Mouse (Mus musculus) layer of hippocampus, adult 9-10 months (tissue): ENCODE data around the gene Lpar6.

ENCODE experiments used
- DNase-seq: peaks from one replicate; pipeline ENCODE4 v3.0.0; 2022; ENCODE audit warnings: low spot score

Gene Lpar6

DNA sequence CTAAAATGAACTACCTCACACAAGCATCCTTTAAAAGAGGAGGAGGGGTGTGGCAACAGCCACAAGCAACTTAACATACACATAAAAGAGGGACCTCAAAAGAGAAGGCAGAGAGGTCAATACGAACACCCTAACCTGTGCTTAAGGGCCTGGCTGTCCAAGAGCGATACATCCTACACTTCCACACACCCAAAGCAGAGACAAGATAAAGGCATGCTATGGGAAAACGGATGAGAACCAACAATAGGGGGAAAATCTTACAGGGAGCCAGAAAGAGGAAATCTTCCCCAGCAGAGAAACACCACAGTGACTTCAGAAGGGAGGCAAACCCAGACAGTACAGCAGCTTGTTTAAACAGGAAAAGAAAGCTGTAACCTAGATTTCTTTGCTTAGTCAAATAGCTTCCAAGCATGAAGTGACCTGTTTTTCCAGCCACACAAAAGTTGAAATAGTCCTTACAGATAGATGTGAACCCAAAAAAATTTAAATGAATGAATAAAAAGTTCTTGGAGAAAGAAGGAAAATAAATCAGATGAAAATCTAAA is 17.8 kb downstream of the Lpar6 start:
- DNase-seq, result no peak

DNA sequence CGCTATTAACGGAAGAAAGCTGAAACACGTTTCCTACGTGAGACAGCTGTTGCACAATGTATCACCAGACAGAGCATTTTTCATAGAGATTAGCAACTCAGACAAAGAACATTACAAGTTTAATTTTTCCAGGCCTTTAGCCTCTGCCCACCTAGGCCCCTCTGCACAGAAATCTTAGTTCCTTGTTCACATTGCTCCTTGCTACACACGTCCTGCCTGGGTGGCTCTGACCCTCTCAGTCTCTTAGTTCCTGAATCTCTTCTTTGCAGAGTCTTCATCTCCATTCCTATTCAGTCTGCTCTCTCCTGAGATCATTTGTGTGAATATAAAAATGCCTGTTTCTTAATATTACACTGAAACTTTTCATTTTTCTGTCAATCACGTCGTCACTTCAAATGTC is 19.7 kb downstream of the Lpar6 start:
- DNase-seq, result no peak

DNA sequence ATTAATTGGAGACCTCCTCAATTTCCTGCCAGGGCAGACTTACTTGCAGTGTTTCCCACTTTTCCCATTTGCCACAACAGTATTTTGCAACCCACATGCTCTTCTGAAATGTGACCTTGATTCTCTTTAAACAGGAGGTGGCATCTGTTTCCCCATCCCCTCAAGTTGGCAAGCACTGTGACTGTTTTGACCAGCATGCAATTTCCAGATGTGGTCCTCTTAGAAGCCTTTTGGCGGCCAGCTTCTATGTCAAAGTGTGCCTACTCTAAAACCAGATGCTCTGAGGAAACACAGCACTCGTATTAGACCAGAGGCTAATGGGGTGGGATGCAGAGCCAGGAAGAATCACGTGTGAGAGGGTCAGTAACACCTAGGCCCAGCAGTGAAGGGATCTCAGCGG is 20.5 kb downstream of the Lpar6 start:
- no peak for DNase-seq

DNA sequence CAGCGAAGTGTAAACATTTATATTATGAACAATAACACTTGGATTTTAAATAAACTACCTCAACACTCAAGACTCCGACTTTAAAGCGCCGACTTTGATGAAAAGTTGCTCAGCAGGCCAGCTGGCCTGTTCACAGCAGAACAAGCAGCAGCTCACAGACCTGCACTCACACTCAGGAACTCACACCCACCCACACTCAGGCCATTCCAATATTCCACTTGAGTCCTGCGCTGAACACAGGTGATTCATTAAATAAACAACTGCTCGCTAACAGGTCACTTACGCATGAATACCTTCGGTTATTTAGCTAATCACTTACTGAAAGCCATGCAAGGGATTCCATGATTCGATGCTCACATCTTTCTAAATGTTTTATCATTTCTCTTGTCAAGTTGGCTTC is 24.5 kb downstream of the Lpar6 start:
- no peak for DNase-seq

DNA sequence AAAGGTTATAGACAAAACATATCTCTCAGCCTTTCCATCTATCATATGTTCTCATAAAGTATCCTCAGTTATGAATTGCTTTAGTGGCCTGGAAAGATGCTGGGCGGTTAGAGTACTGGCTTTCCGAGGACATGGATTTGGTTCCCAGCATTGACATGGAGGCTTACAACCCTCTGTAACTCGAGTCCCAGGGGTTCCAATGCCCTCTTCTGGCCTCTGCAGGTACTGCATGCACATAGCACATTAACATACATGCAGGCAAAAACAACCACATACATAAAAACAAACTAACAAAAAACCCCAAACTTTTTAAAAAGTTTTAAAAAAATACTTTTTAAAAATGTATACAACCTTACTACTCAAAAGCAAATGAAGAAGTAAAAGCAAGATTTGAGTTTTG is 28.5 kb downstream of the Lpar6 start:
- no peak for DNase-seq

DNA sequence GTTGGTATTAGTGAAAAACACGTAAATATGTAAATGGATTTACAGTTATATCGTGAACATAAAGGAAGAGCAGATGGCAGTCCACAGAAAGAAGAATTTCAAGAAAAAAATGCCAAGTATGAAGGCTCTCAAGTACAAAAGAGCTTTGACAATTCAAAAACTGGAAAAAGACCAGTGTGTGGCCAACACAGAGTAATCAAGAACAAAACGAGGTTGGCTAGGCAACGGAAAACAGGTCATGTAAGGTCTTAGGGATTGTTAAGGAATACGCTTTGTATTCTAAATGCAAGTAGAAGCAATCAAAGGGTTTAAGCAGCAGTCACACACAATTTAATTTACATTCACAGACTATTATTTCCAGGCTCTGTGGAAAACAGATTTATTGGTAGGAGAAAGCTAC is 34.1 kb downstream of the Lpar6 start:
- no peak for DNase-seq

DNA sequence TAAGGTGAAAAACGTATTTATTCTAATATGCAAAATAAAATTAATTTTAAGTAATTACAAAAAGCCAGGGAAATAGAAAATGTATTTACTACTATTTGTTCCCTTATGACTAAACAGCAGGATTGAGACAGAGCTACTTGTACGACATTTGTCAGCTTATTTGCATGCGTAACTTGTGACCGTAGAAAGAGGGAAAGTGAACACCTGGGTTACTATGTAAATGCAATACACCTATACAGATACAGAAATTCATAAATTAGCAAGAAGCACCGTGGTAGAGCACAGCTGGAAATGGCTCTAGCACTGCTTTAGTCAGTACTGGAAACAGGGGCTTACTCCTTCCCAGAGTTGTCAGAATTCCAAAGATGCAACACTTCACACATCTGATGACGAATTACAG is 41.4 kb downstream of the Lpar6 start:
- no peak for DNase-seq

DNA sequence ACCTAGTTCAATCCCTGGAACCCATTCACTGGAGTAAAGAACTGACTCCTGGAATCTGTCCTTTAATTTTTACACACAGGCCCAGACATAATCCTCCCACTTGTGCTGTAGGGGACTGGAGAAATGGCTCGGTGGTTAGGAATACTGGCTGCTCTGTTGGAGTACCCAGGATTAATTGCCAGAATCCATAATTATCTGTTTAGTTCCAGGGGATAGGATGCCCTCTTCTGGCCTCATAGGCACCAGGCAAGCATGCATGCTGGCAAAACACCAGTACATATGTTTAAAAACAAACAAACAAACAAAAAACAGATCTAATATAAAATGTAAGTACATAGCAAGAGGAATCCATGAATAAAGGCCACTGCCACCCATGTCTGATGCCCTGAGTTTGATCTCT is 43.3 kb downstream of the Lpar6 start:
- no peak for DNase-seq

DNA sequence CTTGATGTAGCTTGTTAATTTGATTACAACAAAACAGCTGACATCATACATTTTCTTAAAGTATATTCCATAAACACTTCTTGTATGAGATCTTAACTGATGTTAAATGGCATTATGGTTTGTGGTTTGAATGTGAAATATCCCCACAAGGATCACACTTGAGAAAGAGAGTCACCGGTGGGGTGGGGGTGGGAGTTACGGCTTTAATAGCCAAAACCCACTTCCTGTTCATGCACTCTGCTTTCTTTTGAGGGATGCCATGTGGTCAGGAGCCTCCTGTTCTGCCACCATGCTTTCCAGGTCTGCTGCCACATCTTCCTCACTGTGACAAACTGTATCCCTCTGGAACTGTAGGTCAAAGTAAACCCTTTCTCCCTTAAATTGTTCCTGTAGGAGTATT is 52.2 kb downstream of the Lpar6 start:
- no peak for DNase-seq

DNA sequence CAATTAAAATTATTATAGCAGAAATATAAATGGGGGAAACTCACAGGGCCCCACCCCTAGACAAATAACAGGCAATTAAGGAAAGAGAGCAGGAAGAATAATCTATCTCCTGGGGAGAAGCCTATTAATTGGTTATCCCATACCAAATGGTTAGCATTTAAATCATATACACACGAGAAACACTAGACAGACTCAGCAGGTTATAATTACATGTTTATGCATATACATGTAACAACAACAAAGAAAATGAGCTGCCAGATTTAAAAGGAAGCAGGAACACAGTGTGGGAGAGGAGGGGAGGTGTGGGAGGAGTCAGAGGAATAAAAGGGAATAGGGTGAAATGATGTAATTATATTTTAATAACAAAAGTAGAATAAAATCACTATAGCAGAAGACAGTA is 54.7 kb downstream of the Lpar6 start:
- no peak for DNase-seq
